Mouse (Mus musculus): ENCODE data around the gene Plekha6. TPM values are rescaled to one million over a fixed set of nuclear protein-coding genes. Genes with fewer than 3 reads are reported as not detected.
"Not testable (repeated sequence)": the region's sequence is repeated elsewhere in the genome, so short reads cannot be mapped to it uniquely, and the experiment has no call there.

The Plekha6 gene
- total RNA-seq, 4 experiments from 2014 or later, result 6.6 to 15.1 (median 11.8) TPM

GRCm38 (mm10) chr1:133316577-133316976 is 152.6 kb downstream of the Plekha6 start:
- DNase-seq (ENCODE audit: low spot score in 2 of 2), result no peak

GRCm38 (mm10) chr1:133317149-133317548 is 153.1 kb downstream of the Plekha6 start:
- DNase-seq (ENCODE audit: low spot score in 2 of 2), result no peak

- no peak for DNase-seq (ENCODE audit: low spot score in 2 of 2)
Measured at GRCm38 (mm10) chr1:133321267-133321925, 157.4 kb downstream of the Plekha6 start, which contains the start of gene Kiss1. Kiss1 (plus strand) TSS chr1:133321875.

- DNase-seq (ENCODE audit: low spot score in 2 of 2), result no peak
Measured at GRCm38 (mm10) chr1:133323333-133323732, 159.3 kb downstream of the Plekha6 start.

GRCm38 (mm10) chr1:133325951-133326350 is 161.9 kb downstream of the Plekha6 start:
- DNase-seq (ENCODE audit: low spot score in 2 of 2), result no peak

GRCm38 (mm10) chr1:133327094-133327493 is 163.1 kb downstream of the Plekha6 start:
- DNase-seq (ENCODE audit: low spot score in 2 of 2), result no peak

- DNase-seq (ENCODE audit: low spot score in 2 of 2), result no peak
Measured at GRCm38 (mm10) chr1:133328299-133328795, 164.3 kb downstream of the Plekha6 start.

- no peak for DNase-seq (ENCODE audit: low spot score in 2 of 2)
Measured at GRCm38 (mm10) chr1:133328896-133329637, 165.1 kb downstream of the Plekha6 start.

- no peak for DNase-seq (ENCODE audit: low spot score in 2 of 2)
Measured at GRCm38 (mm10) chr1:133329638-133329964, 165.6 kb downstream of the Plekha6 start.

GRCm38 (mm10) chr1:133331142-133331541 is 167.1 kb downstream of the Plekha6 start:
- DNase-seq (ENCODE audit: low spot score in 2 of 2), result no peak

GRCm38 (mm10) chr1:133332656-133333430 is 168.8 kb downstream of the Plekha6 start:
- no peak for DNase-seq (ENCODE audit: low spot score in 2 of 2)

GRCm38 (mm10) chr1:133333937-133334336 is 169.9 kb downstream of the Plekha6 start:
- no peak for DNase-seq (ENCODE audit: low spot score in 2 of 2)

GRCm38 (mm10) chr1:133340403-133340802 is 176.4 kb downstream of the Plekha6 start:
- DNase-seq (ENCODE audit: low spot score in 2 of 2), result not testable (repeated sequence)

GRCm38 (mm10) chr1:133344357-133344756 is 180.3 kb downstream of the Plekha6 start:
- DNase-seq (ENCODE audit: low spot score in 2 of 2), result no peak

GRCm38 (mm10) chr1:133346531-133346930 is 182.5 kb downstream of the Plekha6 start:
- no peak for DNase-seq (ENCODE audit: low spot score in 2 of 2)

GRCm38 (mm10) chr1:133347226-133347625 is 183.2 kb downstream of the Plekha6 start:
- no peak for DNase-seq (ENCODE audit: low spot score in 2 of 2)

GRCm38 (mm10) chr1:133347693-133348520 is 183.9 kb downstream of the Plekha6 start:
- no peak for DNase-seq (ENCODE audit: low spot score in 2 of 2)

- DNase-seq (ENCODE audit: low spot score in 2 of 2), result no peak
Measured at GRCm38 (mm10) chr1:133350210-133350609, 186.2 kb downstream of the Plekha6 start, which contains the start of gene Ren1. Ren1 (plus strand) TSS chr1:133350510.

GRCm38 (mm10) chr1:133351762-133352161 is 187.8 kb downstream of the Plekha6 start:
- no peak for DNase-seq (ENCODE audit: low spot score in 2 of 2)

Measured in gastrocnemius, adult 8-10 months (tissue).